Mouse (Mus musculus) cerebellum, adult 2 months (tissue): ENCODE measurements around the gene Map3k14.
"Not testable (repeated sequence)": the region's sequence is repeated elsewhere in the genome, so short reads cannot be mapped to it uniquely, and the experiment has no call there.

Source experiments
- CTCF ChIP-seq: fragments of 200-500 bp; IDR thresholded peaks from 2 replicates; pipeline ENCODE4 v1.5.1; 2011; ENCODE audit warnings: low read depth, mild to moderate bottlenecking, control low read depth, low read length, moderate library complexity, borderline replicate concordance; ENCODE audit not compliant: insufficient read depth
- POLR2A ChIP-seq: fragments of 200-500 bp; IDR thresholded peaks from 2 replicates; pipeline ENCODE4 v1.6.1; 2011; ENCODE audit warnings: low read length, control low read depth, borderline replicate concordance; ENCODE audit not compliant: insufficient read depth

GRCm38 (mm10) chr11:103290841-103291240 lies 23.6 kb upstream of the Map3k14 start:
- not testable (repeated sequence) for TF ChIP-seq POLR2A, CTCF
